ENCODE assay signal across 20 mouse cellular contexts in genomic region chr13:72894982-72895381, GRCm38 (mm10).
DNase-seq lines count a peak whose midpoint lies in the region; ATAC-seq and TF ChIP-seq lines count a peak whose summit lies in the region.
"Had no signal": no experiment of that assay in that cellular context is flagged by ENCODE, and none has a peak within 500 bp of the region (broad histone marks: within the 10 kb centered on the region; RNA-seq: fewer than 3 reads in every experiment).

No protein-coding gene starts in this region.

- peak; percentile 18 for DNase-seq in kidney, postnatal 0 days (ENCODE audit: low spot score)
- DNase-seq in kidney, postnatal 36 days: no peak
- peak; percentile 39 for DNase-seq in embryo, embryonic 11 days
- no peak for DNase-seq in natural killer cell, adult 2 months (ENCODE audit: low spot score in 2 of 2)
- DNase-seq in layer of hippocampus, adult 2 months (ENCODE audit: low spot score in 2 of 2): no peak
- DNase-seq: cerebellum, postnatal 14 days; gastrocnemius, postnatal 36 days; heart, postnatal 10 days; kidney, adult 18-20 months; kidney, postnatal 14 days; layer of hippocampus, adult 9-11 months; left cerebral cortex, postnatal 4 days; lung, adult 18-20 months; right cerebral cortex, postnatal 14 days; thymus, postnatal 36 days had no signal

- H3K27me3 ChIP-seq in kidney, postnatal 0 days (ENCODE audit: insufficient read depth, low read length): 0 out of 2 replicates have a peak, but pooled peaks cover 10% of the 10 kb centered on the region
- 0 out of 2 replicates have a peak, but pooled peaks cover 7% of the 10 kb centered on the region for H3K27me3 ChIP-seq in hindbrain, embryonic 15.5 days
- H3K27me3 ChIP-seq in neural tube, embryonic 13.5 days: peaks cover 70% of the 10 kb centered on the region
- H3K27me3 ChIP-seq: forebrain, embryonic 13.5 days; megakaryocyte, embryonic 14.5 days had no signal

- no peak overlapping the region for H3K27ac ChIP-seq in kidney, postnatal 0 days
- H3K27ac ChIP-seq in hindbrain, embryonic 15.5 days (replicated peaks): no peak overlapping the region
- H3K27ac ChIP-seq in neural tube, embryonic 13.5 days (replicated peaks): no peak overlapping the region; the same call in 1 of the 2 replicates
- no peak overlapping the region for H3K27ac ChIP-seq in layer of hippocampus, adult 2 months
- H3K27ac ChIP-seq: forebrain, embryonic 13.5 days; left cerebral cortex, adult 2 months had no signal

- H3K4me2 ChIP-seq in kidney, postnatal 0 days (ENCODE audit: low read length): no peak overlapping the region
- no peak overlapping the region for H3K4me2 ChIP-seq in hindbrain, embryonic 15.5 days
- H3K4me2 ChIP-seq in neural tube, embryonic 13.5 days: peak overlapping the region; percentile 5; the same call in 1 of the 2 replicates
- H3K4me2 ChIP-seq: forebrain, embryonic 13.5 days had no signal

- no peaks in the 10 kb centered on the region for H3K36me3 ChIP-seq in kidney, postnatal 0 days (ENCODE audit: insufficient read depth, low read length)
- no peaks in the 10 kb centered on the region for H3K36me3 ChIP-seq in hindbrain, embryonic 15.5 days
- no peaks in the 10 kb centered on the region for H3K36me3 ChIP-seq in neural tube, embryonic 13.5 days

- H3K4me1 ChIP-seq in kidney, postnatal 0 days (replicated peaks; ENCODE audit: insufficient read depth, low read length): no peaks in the 10 kb centered on the region
- H3K4me1 ChIP-seq in hindbrain, embryonic 15.5 days (replicated peaks): peaks cover 11% of the 10 kb centered on the region
- peaks cover 10% of the 10 kb centered on the region for H3K4me1 ChIP-seq in neural tube, embryonic 13.5 days (replicated peaks)
- H3K4me1 ChIP-seq: forebrain, embryonic 13.5 days; megakaryocyte, embryonic 14.5 days had no signal

- H3K4me3 ChIP-seq in kidney, postnatal 0 days (replicated peaks; ENCODE audit: low read depth, low read length): no peak overlapping the region
- H3K4me3 ChIP-seq in hindbrain, embryonic 15.5 days: no peak overlapping the region
- H3K4me3 ChIP-seq in neural tube, embryonic 13.5 days: no peak overlapping the region
- H3K4me3 ChIP-seq in layer of hippocampus, adult 2 months: no peak overlapping the region
- H3K4me3 ChIP-seq: forebrain, embryonic 13.5 days; left cerebral cortex, adult 2 months; megakaryocyte, embryonic 14.5 days had no signal

- 20% methylated on average over 11 of the region's 11 CpGs for WGBS in kidney, postnatal 0 days
- 31% methylated on average over 11 of the region's 11 CpGs for WGBS in hindbrain, embryonic 15.5 days
- 15% methylated on average over 11 of the region's 11 CpGs for WGBS in neural tube, embryonic 13.5 days

- no peak for TF ChIP-seq CTCF in kidney, postnatal 0 days (IDR thresholded peaks at IDR 0.05; ENCODE audit: low read depth)
- no peak for TF ChIP-seq CTCF in layer of hippocampus, adult 2 months (conservative IDR thresholded peaks at IDR 0.05)

- no peak overlapping the region for H3K9ac ChIP-seq in kidney, postnatal 0 days (ENCODE audit: low read depth, low read length)
- H3K9ac ChIP-seq in hindbrain, embryonic 15.5 days: no peak overlapping the region
- H3K9ac ChIP-seq in neural tube, embryonic 13.5 days: no peak overlapping the region
- H3K9ac ChIP-seq: forebrain, embryonic 13.5 days had no signal

- ATAC-seq in kidney, postnatal 0 days (replicated peaks; ENCODE audit: low FRiP score, low read depth): no peak
- ATAC-seq in hindbrain, embryonic 15.5 days (ENCODE audit: low FRiP score, low read depth): peak; percentile 70; the same call in 1 of the 2 replicates
- peak; percentile 76 for ATAC-seq in neural tube, embryonic 13.5 days (ENCODE audit: low read depth)
- ATAC-seq: forebrain, embryonic 13.5 days had no signal

- no peaks in the 10 kb centered on the region for H3K9me3 ChIP-seq in kidney, postnatal 0 days (replicated peaks; ENCODE audit: low read length)
- H3K9me3 ChIP-seq in hindbrain, embryonic 15.5 days: no peaks in the 10 kb centered on the region
- H3K9me3 ChIP-seq in neural tube, embryonic 13.5 days: no peaks in the 10 kb centered on the region
- H3K9me3 ChIP-seq: forebrain, embryonic 13.5 days had no signal

Comparison
In these comparisons a context has a peak if more than half of its experiments do, and no peak if none do; other contexts are left out.
1. DNase-seq: peak in kidney, postnatal 0 days (single experiment) and embryo, embryonic 11 days (single experiment); none in kidney, postnatal 36 days (0 of 2), natural killer cell, adult 2 months (0 of 2) and layer of hippocampus, adult 2 months (0 of 2).